Mouse (Mus musculus) megakaryocyte progenitor cell, adult 5-6 weeks (primary cell): Measurements from ENCODE around the gene Fam69a. TPM values are rescaled to one million over a fixed set of nuclear protein-coding genes. Genes with fewer than 3 reads are reported as not detected.
"Not testable (repeated sequence)": the region's sequence is repeated elsewhere in the genome, so short reads cannot be mapped to it uniquely, and the experiment has no call there.

Experiments used
- ATAC-seq: replicated peaks from 2 replicates; pipeline ENCODE4 v1.8.0; 2016; ENCODE audit warnings: mild to moderate bottlenecking, moderate TSS enrichment, inconsistent platforms; ENCODE audit not compliant: poor library complexity
- total RNA-seq, 2 experiments: library from RNA; stranded (forward) in 1 of 2; stranded (reverse) in 1 of 2; fragments of 157-497, 149-512 nt in 1 of 2; fragments of 200-1000 nt in 1 of 2; gene quantifications; 2 replicates each; pipeline versions ENCODE4 v1.2.3 to v1.2.4; 2015 to 2017

The Fam69a gene
- total RNA-seq, 2 experiments from 2014 or later, result 27.8 to 48.4 TPM

- no peak for ATAC-seq
Measured at GRCm38 (mm10) chr5:107983946-107984345, 2.9 kb downstream of the Fam69a start.

DNA sequence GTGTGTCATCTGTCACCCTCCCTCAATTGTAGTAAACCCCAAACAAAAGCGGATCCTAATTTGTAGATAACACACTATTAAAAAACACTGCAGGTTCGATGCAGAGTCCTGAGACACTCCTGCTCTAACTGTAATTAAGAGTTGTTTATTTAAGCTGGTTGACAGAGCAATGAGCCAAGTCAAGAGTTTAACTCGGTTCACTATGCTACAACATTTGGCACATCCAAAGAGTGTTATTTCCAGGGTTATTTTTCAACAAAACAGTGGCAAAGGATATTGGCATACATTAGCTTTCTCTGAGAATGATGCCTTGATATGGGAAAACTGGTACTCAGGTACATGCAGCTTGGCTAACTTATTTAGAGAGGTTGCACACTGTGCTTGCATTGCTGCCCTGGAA, 4.9 kb downstream of the Fam69a start:
- ATAC-seq, result no peak

- ATAC-seq, result peak; percentile 33
Measured at GRCm38 (mm10) chr5:107979901-107980300, 7.0 kb downstream of the Fam69a start.

- peak; percentile 34 for ATAC-seq
Measured at GRCm38 (mm10) chr5:107978289-107979035, 8.4 kb downstream of the Fam69a start.

DNA sequence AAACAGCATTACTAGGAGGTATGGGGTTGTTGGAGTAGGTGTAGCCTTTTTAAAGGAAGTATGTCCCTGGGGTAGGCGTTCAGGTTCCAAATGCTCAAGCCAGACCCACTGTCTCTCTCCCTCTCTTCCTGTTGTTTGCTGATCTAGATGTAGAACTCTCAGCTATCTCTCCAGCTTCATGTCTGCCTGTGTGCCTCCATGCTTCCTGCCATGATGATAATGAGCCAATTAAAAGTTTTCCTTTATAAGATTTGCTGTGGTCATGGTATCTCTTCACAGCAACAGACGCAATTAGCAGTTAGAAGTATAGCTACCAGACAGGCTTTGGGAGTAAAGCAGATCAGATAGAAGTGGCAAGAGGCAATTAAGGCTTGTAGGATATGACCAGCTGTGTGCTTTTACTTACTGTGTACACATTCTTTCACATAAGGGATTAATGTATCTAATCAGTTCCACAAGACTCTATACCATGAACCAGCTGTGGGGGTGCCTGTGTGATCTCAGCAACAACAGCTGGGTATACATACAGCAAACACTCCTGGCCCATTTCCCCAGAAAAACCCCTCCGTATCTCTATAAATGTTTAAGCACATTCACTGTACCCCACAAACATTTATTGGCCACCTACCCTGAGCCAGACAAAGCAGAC, 9.1 kb downstream of the Fam69a start:
- ATAC-seq, result peak; percentile 70

DNA sequence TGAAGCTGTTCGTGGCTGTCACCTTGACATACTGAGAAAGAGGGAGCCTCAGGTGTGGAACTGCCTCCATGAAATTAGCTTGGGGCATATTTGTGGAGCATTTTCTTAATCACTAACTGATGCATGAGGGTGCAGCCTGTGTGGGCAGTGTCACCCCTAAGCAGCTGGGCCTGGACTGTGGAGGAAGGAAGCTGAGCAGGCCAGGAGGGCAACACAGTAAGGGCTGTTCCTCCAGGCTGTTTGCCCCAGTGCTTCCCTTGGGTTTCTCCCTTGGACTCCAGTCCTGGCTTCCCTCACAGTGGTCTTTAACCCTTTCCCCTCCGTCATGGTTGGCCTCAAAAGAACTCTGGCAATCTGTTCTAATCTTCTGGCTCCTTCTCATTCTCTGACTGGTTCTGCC, 13.6 kb downstream of the Fam69a start:
- ATAC-seq, result peak; percentile 32

DNA sequence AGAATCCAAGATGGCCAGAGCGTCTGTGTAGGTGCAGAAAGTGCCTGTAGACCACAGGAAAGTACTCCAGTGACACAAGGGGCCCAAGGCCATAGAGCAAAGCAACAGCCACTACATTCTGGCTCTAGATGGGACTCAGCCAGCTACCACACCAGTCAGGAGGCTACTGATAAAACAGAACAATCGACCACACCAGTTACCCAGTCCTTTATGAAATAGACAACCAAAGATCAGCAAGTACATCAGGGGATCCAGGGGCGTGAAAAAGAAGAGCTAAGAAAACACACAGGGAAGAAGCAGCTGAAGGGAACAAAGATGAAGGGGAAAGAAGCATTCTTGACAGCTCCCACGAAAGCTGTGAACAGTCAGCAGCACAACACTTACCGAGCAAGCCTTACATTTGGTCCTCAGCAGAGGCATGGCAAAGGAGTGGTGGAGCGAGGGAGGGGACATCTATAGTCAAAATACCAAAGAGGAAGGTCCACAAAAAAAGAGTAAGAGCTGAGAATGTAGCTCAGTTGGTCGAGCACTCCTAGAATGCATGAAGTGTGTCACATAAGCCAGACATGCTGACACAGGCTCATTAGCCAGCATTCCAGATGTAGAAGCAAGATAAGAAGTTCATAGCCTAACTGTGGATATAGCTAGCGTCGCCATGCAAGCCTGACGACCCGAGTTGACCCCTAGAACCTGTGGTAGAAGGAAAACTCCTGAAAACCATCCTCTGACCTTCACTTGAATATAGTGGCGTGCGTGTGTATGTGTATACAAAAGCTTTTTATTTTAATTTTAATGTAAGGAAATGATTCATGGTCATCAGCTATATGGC, 14.2 kb downstream of the Fam69a start:
- peak; percentile 87 for ATAC-seq

DNA sequence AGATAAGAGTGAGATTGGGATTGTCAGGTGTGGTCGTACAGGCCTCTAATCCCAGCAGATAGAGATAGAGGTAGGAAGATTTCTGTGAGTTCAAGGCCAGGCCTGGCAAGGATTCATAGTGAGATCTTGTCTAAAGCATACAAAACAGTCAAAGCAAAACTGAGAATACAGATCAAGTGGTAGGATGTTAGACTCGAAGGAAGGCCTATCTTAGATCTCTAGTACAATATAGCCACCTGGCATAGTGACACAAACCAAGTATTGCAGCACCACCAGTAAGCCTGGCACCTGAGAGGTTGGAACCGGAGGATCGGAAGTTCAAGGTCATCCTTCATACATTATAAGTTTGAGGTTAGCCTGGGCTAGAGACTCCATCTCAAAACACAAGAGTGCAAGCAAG, 15.8 kb downstream of the Fam69a start:
- no peak for ATAC-seq

- not testable (repeated sequence) for ATAC-seq
Measured at GRCm38 (mm10) chr5:107969818-107970217, 17.1 kb downstream of the Fam69a start.

- no peak for ATAC-seq
Measured at GRCm38 (mm10) chr5:107968079-107968478, 18.8 kb downstream of the Fam69a start.

- ATAC-seq, result peak; percentile 32
Measured at GRCm38 (mm10) chr5:107966841-107967457, 19.9 kb downstream of the Fam69a start.

- ATAC-seq, result no peak
Measured at GRCm38 (mm10) chr5:107966156-107966555, 20.7 kb downstream of the Fam69a start.

GRCm38 (mm10) chr5:107965355-107965991, 21.4 kb downstream of the Fam69a start:
- no peak for ATAC-seq

GRCm38 (mm10) chr5:107964031-107964758, 22.7 kb downstream of the Fam69a start:
- ATAC-seq, result no peak

- ATAC-seq, result peak; percentile 50
Measured at GRCm38 (mm10) chr5:107961438-107962251, 25.2 kb downstream of the Fam69a start.

- peak; percentile 63 for ATAC-seq
Measured at GRCm38 (mm10) chr5:107960532-107961202, 26.2 kb downstream of the Fam69a start.

- ATAC-seq, result peak; percentile 52
Measured at GRCm38 (mm10) chr5:107959624-107960300, 27.1 kb downstream of the Fam69a start.

DNA sequence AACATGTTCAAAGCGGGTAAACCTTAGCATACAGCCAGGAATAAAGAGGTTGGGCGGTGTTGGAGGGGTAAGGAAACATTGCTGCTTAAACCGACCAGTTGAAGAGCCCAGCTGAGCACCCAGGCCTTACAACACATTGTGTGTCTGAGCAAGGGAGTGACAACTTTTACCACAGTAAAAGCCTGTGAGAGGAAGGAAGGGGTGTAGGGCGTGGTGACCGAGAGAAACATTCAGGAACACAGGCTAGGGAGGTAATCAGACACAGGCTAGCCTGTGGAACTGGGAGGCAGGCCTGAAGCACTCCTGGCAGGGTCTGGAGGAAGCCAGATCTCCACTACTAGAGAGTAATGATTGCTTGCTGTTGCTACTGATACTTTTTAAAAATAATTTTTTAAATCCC, 36.2 kb downstream of the Fam69a start:
- peak; percentile 81 for ATAC-seq
